Mouse (Mus musculus) intestine, postnatal 0 days (tissue): ENCODE measurements around the gene Gm31371. TPM values are rescaled to one million over a fixed set of nuclear protein-coding genes. Genes with fewer than 3 reads are reported as not detected.
"Not testable (repeated sequence)": the region's sequence is repeated elsewhere in the genome, so short reads cannot be mapped to it uniquely, and the experiment has no call there.

Experiments used
- ATAC-seq: fragments of 200-750 bp; cut with Nextera tagmentation; 2 replicates; pipeline ENCODE4 v1.8.0; 2017; ENCODE audit warnings: mild to moderate bottlenecking, moderate TSS enrichment, moderate library complexity
- H3K27ac ChIP-seq: fragments of 300-500 bp; sonication (generic); 2 replicates; pipeline ENCODE4 v1.5.1; 2014; ENCODE audit warnings: mild to moderate bottlenecking, low read depth, low read length, moderate library complexity
- H3K27me3 ChIP-seq: fragments of 300-500 bp; sonication (generic); replicated peaks from 2 replicates; pipeline ENCODE4 v1.6.1; 2014; ENCODE audit warnings: low read length, mixed read lengths; ENCODE audit not compliant: control insufficient read depth, insufficient read depth
- H3K36me3 ChIP-seq: fragments of 300-500 bp; sonication (generic); 2 replicates; pipeline ENCODE4 v1.6.1; 2014; ENCODE audit warnings: mild to moderate bottlenecking, moderate library complexity; ENCODE audit not compliant: control insufficient read depth, insufficient read depth
- H3K4me1 ChIP-seq: fragments of 300-500 bp; sonication (generic); replicated peaks from 2 replicates; pipeline ENCODE4 v1.6.1; 2014; ENCODE audit warnings: antibody characterized with exemption, low read length, mixed read lengths; ENCODE audit not compliant: control insufficient read depth, insufficient read depth
- H3K4me2 ChIP-seq: fragments of 300-500 bp; sonication (generic); replicated peaks from 2 replicates; pipeline ENCODE4 v1.6.1; 2014; ENCODE audit warnings: low read depth, mild to moderate bottlenecking, moderate library complexity
- H3K4me3 ChIP-seq: fragments of 300-500 bp; sonication (generic); 2 replicates; pipeline ENCODE4 v1.5.1; 2014; ENCODE audit warnings: low read depth, low read length
- H3K9ac ChIP-seq: fragments of 300-500 bp; sonication (generic); 2 replicates; pipeline ENCODE4 v1.6.1; 2014; ENCODE audit warnings: mild to moderate bottlenecking, low read depth, low read length
- H3K9me3 ChIP-seq: fragments of 300-500 bp; sonication (generic); 2 replicates; pipeline ENCODE4 v1.6.1; 2016; ENCODE audit warnings: mixed run types; ENCODE audit not compliant: control insufficient read depth
- WGBS: fragments of 180-500 bp; shearing (Covaris S2); extraction: QIAGEN DNeasy Blood & Tissue Kit; methylation state at CpG from one replicate; pipeline ENCODE4 v1.1.7; 2014; 5-methylcytosine and 5-hydroxymethylcytosine counted together
- polyA plus RNA-seq: library from polyadenylated mRNA; unstranded; fragments of >200 nt; fragmentation: Nextera tagmentation; extraction: Ambion mirVana; gene quantifications from 2 replicates; pipeline ENCODE4 v1.2.1, GENCODE M21; 2015

The Gm31371 gene
- polyA plus RNA-seq, 1 experiment from 2014 or later, result not detected

DNA sequence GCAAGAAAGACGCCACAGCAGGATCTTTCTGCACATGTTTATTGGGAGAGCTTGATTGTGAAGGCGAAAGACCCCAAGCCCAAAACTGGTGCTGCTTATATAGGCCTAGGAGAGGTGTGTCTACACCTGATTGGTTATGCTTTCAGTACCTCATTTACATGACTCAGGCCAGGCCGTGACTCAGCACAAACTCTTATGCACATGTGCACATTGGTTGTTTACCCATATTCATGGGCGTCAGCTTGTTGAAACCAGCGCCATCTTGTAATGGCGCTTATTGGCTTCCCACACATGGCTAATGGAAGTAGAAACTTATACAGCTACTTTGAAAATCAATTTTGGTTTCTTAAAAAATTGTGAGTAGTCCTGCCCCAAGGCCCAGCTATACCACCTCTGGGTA, 72.0 kb downstream of the Gm31371 start:
- not testable (repeated sequence) for H3K9me3 ChIP-seq, H3K4me1 ChIP-seq, H3K4me3 ChIP-seq, H3K36me3 ChIP-seq, ATAC-seq, H3K27me3 ChIP-seq, H3K4me2 ChIP-seq, H3K27ac ChIP-seq, H3K9ac ChIP-seq
- 91% methylated on average over 6 of the region's 6 CpGs for WGBS

Other genes starting within 250 kb of the Gm31371 start
- gene 4930467E23Rik, start 173.8 kb upstream of the Gm31371 start, polyA plus RNA-seq, result not detected in 2 replicates